Mouse (Mus musculus): Measurements from ENCODE around the gene Pla2g6.

- TF ChIP-seq CTCF (IDR thresholded peaks at IDR 0.05; ENCODE audit: borderline replicate concordance, insufficient read depth, low read length) (no peak), POLR2A (IDR thresholded peaks at IDR 0.05; ENCODE audit: low read depth, low read length) (no peak)
Measured at GRCm38 (mm10) chr15:79304832-79305231, 23.4 kb downstream of the Pla2g6 start.

Measured in embryonic fibroblast, embryonic 13.5 days (primary cell).